Mouse (Mus musculus) kidney, adult 2 months (tissue): ENCODE data around the gene Foxp3. TPM values are rescaled to one million over a fixed set of nuclear protein-coding genes. Genes with fewer than 3 reads are reported as not detected.

Experiments
- DNase-seq: peaks from one replicate; pipeline ENCODE4 v3.0.0; 2021
- H3K27ac ChIP-seq: fragments of 200-500 bp; 2 replicates; pipeline ENCODE4 v1.5.1; 2012; ENCODE audit warnings: low read depth, low read length, control low read depth, inconsistent platforms; ENCODE audit not compliant: insufficient read depth
- H3K27me3 ChIP-seq: fragments of 200-500 bp; replicated peaks from 2 replicates; pipeline ENCODE4 v1.6.1; 2012; ENCODE audit warnings: mild to moderate bottlenecking, moderate library complexity, low read length, inconsistent platforms; ENCODE audit not compliant: control insufficient read depth, insufficient read depth
- H3K36me3 ChIP-seq: fragments of 200-500 bp; 2 replicates; pipeline ENCODE4 v1.6.1; 2012; ENCODE audit warnings: mild to moderate bottlenecking, moderate library complexity, low read length, inconsistent platforms; ENCODE audit not compliant: control insufficient read depth, insufficient read depth
- H3K4me1 ChIP-seq: fragments of 200-500 bp; 2 replicates; pipeline ENCODE4 v1.6.1; 2011; ENCODE audit warnings: low read length; ENCODE audit not compliant: control insufficient read depth, insufficient read depth
- H3K4me3 ChIP-seq: fragments of 200-500 bp; 2 replicates; pipeline ENCODE4 v1.5.1; 2011; ENCODE audit warnings: mild to moderate bottlenecking, low read depth, low read length, control low read depth; ENCODE audit not compliant: insufficient read depth
- CTCF ChIP-seq: fragments of 200-500 bp; conservative IDR thresholded peaks from 2 replicates; pipeline ENCODE4 v1.5.1; 2011; ENCODE audit warnings: low read depth, mild to moderate bottlenecking, control low read depth, low read length, moderate library complexity, mixed read lengths; ENCODE audit not compliant: insufficient read depth, insufficient read length
- POLR2A ChIP-seq: fragments of 200-500 bp; IDR thresholded peaks from one replicate; pipeline ENCODE4 v1.6.1; 2011; ENCODE audit warnings: low read depth, low read length, control low read depth
- WGBS: fragments of 180-500 bp; shearing (Covaris S2); methylation state at CpG from one replicate; pipeline ENCODE4 v1.1.7; 2018; 5-methylcytosine and 5-hydroxymethylcytosine counted together
- polyA plus RNA-seq: library from polyadenylated mRNA; depleted of rRNA; stranded (reverse); fragments of >200 nt; gene quantifications from 2 replicates; pipeline ENCODE4 v1.2.3, GENCODE M21; 2012; rRNA removed

The Foxp3 gene
- polyA plus RNA-seq, 1 experiment: 0.92 TPM

DNA sequence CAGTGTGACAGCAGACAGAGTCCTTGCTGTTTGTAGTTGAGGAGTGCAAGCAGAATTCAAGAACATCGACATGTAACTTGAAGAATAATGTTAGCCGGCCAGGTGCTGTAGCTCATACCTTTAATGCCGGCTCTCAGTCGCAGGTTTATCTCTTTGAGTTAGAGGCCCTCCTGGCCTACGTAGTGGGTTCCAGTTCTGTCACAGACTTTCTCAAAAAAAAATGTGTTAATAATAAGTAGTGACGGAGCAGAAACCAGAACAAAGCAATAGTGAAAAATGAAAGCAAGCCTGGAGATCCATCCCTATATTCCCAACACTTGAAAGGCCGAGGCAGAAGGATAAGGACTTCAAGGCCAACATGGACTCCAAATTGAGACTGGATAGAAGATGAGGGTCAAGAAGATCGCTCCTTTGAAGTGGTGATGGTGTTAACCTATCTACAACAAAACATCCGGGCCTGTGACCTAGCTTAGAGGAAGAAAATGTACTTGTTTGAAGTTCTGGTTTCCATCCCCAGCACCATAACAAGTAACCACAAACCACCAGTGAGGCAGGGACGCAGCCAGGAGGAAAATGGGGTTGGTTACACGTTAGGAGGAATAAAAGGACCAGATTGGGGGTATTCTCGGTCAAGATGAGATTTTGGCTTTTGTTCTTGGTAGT lies 44.6 kb downstream of the Foxp3 start:
- H3K36me3 ChIP-seq: no peaks in the 10 kb centered on the region
- no peak for DNase-seq
- H3K4me1 ChIP-seq: no peaks in the 10 kb centered on the region
- no peak for TF ChIP-seq POLR2A
- no peak for TF ChIP-seq CTCF
- H3K27me3 ChIP-seq: no peaks in the 10 kb centered on the region
- 85% methylated on average over 12 of the region's 12 CpGs for WGBS
- H3K4me3 ChIP-seq: no peak overlapping the region
- H3K27ac ChIP-seq: no peak overlapping the region

GRCm38 (mm10) chrX:7632560-7632959 lies 59.1 kb downstream of the Foxp3 start:
- Histone ChIP-seq H3K27me3 (no peaks in the 10 kb centered on the region), H3K27ac (no peak overlapping the region), H3K4me3 (no peak overlapping the region), H3K4me1 (no peaks in the 10 kb centered on the region), H3K36me3 (no peaks in the 10 kb centered on the region)
- no peak for TF ChIP-seq POLR2A
- no peak for TF ChIP-seq CTCF
- WGBS: 89% methylated on average over 6 of the region's 6 CpGs
- no peak for DNase-seq

GRCm38 (mm10) chrX:7635101-7635500 lies 61.7 kb downstream of the Foxp3 start:
- DNase-seq: no peak
- TF ChIP-seq POLR2A (no peak), CTCF (no peak)
- WGBS: 83% methylated on average over 3 of the region's 3 CpGs
- no peaks in the 10 kb centered on the region for H3K36me3 ChIP-seq
- H3K27ac ChIP-seq: no peak overlapping the region
- H3K4me3 ChIP-seq: no peak overlapping the region
- H3K4me1 ChIP-seq: no peaks in the 10 kb centered on the region
- no peaks in the 10 kb centered on the region for H3K27me3 ChIP-seq

- no peaks in the 10 kb centered on the region for H3K4me1 ChIP-seq
- H3K27ac ChIP-seq: no peak within 1 kb of the TSS
- under 1% methylated on average over 42 of the region's 42 CpGs for WGBS
- DNase-seq: peak; percentile 78
- H3K36me3 ChIP-seq: no peaks in the 10 kb centered on the region
- no peak for TF ChIP-seq CTCF
- no peak for TF ChIP-seq POLR2A
- H3K27me3 ChIP-seq: no peaks in the 10 kb centered on the region
- peak within 1 kb of the TSS; percentile 45 for H3K4me3 ChIP-seq
Measured at GRCm38 (mm10) chrX:7638401-7639091, 65.1 kb downstream of the Foxp3 start, which contains the start of gene Syp. TSS of gene Syp (plus strand) at chrX:7638471.

DNA sequence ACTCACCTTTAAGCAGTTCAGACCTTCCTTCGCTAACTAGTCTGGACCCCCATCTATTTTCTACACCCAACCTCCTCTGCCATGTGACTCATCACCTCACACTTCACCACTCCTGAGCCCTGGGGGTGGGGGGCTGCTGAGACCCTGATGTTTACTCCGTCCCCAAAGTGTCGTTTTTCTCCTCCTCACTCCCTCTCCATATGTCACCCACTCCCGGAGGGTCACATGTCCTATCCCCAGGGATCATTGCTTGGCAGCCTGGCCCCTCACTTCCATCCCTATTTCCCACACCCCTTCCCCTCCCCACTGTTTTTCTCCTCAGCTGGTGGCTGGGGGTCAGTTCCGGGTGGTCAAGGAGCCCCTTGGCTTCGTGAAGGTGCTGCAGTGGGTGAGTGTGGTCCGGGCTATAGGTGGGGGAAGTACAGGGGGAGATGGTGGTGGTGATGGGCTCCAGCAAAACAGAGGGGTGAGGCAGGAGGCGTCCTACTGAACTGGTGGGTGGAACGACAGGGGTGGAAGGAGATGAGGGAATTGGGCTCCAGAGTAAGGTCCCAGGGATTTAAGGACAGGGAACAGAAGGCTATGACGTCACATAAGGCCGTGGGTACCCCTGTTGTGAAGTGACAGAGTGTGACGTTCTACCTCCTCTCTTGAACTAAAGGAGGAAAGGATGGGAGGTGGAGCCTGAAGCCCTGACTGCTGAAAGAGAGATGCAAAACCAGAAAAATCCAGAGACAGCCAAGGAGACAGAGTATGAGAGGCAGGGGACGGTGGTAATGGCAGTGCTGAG lies 66.3 kb downstream of the Foxp3 start:
- Histone ChIP-seq H3K4me1 (no peaks in the 10 kb centered on the region), H3K36me3 (no peaks in the 10 kb centered on the region), H3K27ac (no peak overlapping the region), H3K4me3 (no peak overlapping the region), H3K27me3 (no peaks in the 10 kb centered on the region)
- WGBS: 5% methylated on average over 13 of the region's 13 CpGs
- TF ChIP-seq CTCF (no peak), POLR2A (no peak)
- no peak for DNase-seq

GRCm38 (mm10) chrX:7640785-7641184 lies 67.3 kb downstream of the Foxp3 start:
- Histone ChIP-seq H3K36me3 (no peaks in the 10 kb centered on the region), H3K27me3 (no peaks in the 10 kb centered on the region), H3K27ac (no peak overlapping the region), H3K4me3 (no peak overlapping the region), H3K4me1 (no peaks in the 10 kb centered on the region)
- TF ChIP-seq CTCF: no peak
- no peak for TF ChIP-seq POLR2A
- no peak for DNase-seq
- 46% methylated on average over 11 of the region's 12 CpGs for WGBS

Other genes with a start within 250 kb of the Foxp3 start
- 0.88 and 0.90 TPM in 2 replicates for gene Usp27x, start 197.8 kb upstream of the Foxp3 start, polyA plus RNA-seq
- gene Ppp1r3f, start 639 bp downstream of the Foxp3 start, polyA plus RNA-seq: 1.2 and 1.6 TPM in 2 replicates
- gene Ccdc22, start 31.9 kb downstream of the Foxp3 start, polyA plus RNA-seq: 25.3 and 26.6 TPM in 2 replicates
- 0.03 TPM in 1 of 2 replicates, not detected in the other for gene Cacna1f, start 33.4 kb downstream of the Foxp3 start, polyA plus RNA-seq
- 8.0 and 9.2 TPM in 2 replicates for gene Syp, start 64.8 kb downstream of the Foxp3 start, polyA plus RNA-seq
- gene Prickle3, start 83.6 kb downstream of the Foxp3 start, polyA plus RNA-seq: 8.9 and 9.2 TPM in 2 replicates
- gene Plp2, start 97.7 kb downstream of the Foxp3 start, polyA plus RNA-seq: 72.2 and 74.1 TPM in 2 replicates
- 17.4 and 22.1 TPM in 2 replicates for gene Magix, start 107.6 kb downstream of the Foxp3 start, polyA plus RNA-seq
- 8.2 and 10.9 TPM in 2 replicates for gene Gpkow, start 123.5 kb downstream of the Foxp3 start, polyA plus RNA-seq
- gene Wdr45, start 140.7 kb downstream of the Foxp3 start, polyA plus RNA-seq: 73.1 and 76.9 TPM in 2 replicates
- gene Gm45208, start 148.6 kb downstream of the Foxp3 start, polyA plus RNA-seq: 0.23 and 0.28 TPM in 2 replicates
- 33.8 and 40.9 TPM in 2 replicates for gene Praf2, start 154.8 kb downstream of the Foxp3 start, polyA plus RNA-seq
- 8.3 and 14.1 TPM in 2 replicates for gene Ccdc120, start 177.3 kb downstream of the Foxp3 start, polyA plus RNA-seq
- 18.8 and 20.1 TPM in 2 replicates for gene Tfe3, start 188.9 kb downstream of the Foxp3 start, polyA plus RNA-seq
- 25.5 and 30.3 TPM in 2 replicates for gene Gripap1, start 216.1 kb downstream of the Foxp3 start, polyA plus RNA-seq
- 0.48 and 0.53 TPM in 2 replicates for gene Kcnd1, start 248.6 kb downstream of the Foxp3 start, polyA plus RNA-seq